ENCODE assay signal across 9 mouse cellular contexts in genomic region chr4:144765722-144766121, GRCm38 (mm10). TPM values are rescaled to one million over a fixed set of nuclear protein-coding genes. Genes with fewer than 3 reads are reported as not detected.
DNase-seq lines count a peak whose midpoint lies in the region; ATAC-seq and TF ChIP-seq lines count a peak whose summit lies in the region.
"Had no signal": no experiment of that assay in that cellular context is flagged by ENCODE, and none has a peak within 500 bp of the region (broad histone marks: within the 10 kb centered on the region; RNA-seq: fewer than 3 reads in every experiment).

No protein-coding gene starts in this region.

- H3K9me3 ChIP-seq in kidney, embryonic 14.5 days (ENCODE audit: control insufficient read depth, low read length): no peaks in the 10 kb centered on the region
- no peaks in the 10 kb centered on the region for H3K9me3 ChIP-seq in hindbrain, postnatal 0 days (ENCODE audit: low read length)
- 0 out of 2 replicates have a peak, but pooled peaks cover 3% of the 10 kb centered on the region for H3K9me3 ChIP-seq in midbrain, embryonic 15.5 days
- H3K9me3 ChIP-seq: limb, embryonic 15.5 days had no signal

- WGBS in kidney, embryonic 14.5 days: 27% methylated on average over 2 of the region's 2 CpGs
- 34% methylated on average over 2 of the region's 2 CpGs for WGBS in hindbrain, postnatal 0 days
- WGBS in midbrain, embryonic 15.5 days: 47% methylated on average over 2 of the region's 2 CpGs

- intact Hi-C loops in left cerebral cortex, postnatal 4 days (cut with DNase I): loop anchor here (5.0 to 10.0 kb wide), 2 partner anchors 107 to 519 kb away; no protein-coding TSS in a partner anchor

- H3K36me3 ChIP-seq in kidney, embryonic 14.5 days (ENCODE audit: control insufficient read depth, insufficient read depth, low read length): no peaks in the 10 kb centered on the region
- H3K36me3 ChIP-seq in hindbrain, postnatal 0 days (ENCODE audit: insufficient read depth, low read length): no peaks in the 10 kb centered on the region
- no peaks in the 10 kb centered on the region for H3K36me3 ChIP-seq in midbrain, embryonic 15.5 days (replicated peaks)
- H3K36me3 ChIP-seq: limb, embryonic 15.5 days had no signal

- H3K27me3 ChIP-seq in kidney, embryonic 14.5 days (ENCODE audit: control insufficient read depth, insufficient read depth, low read length): no peaks in the 10 kb centered on the region
- H3K27me3 ChIP-seq in hindbrain, postnatal 0 days (ENCODE audit: insufficient read depth, low read length): no peaks in the 10 kb centered on the region
- H3K27me3 ChIP-seq in midbrain, embryonic 15.5 days (replicated peaks): no peaks in the 10 kb centered on the region
- H3K27me3 ChIP-seq: limb, embryonic 15.5 days had no signal

- no peak overlapping the region for H3K4me3 ChIP-seq in kidney, embryonic 14.5 days (ENCODE audit: low read length)
- H3K4me3 ChIP-seq in hindbrain, postnatal 0 days (ENCODE audit: low read length): no peak overlapping the region
- H3K4me3 ChIP-seq in midbrain, embryonic 15.5 days: no peak overlapping the region
- H3K4me3 ChIP-seq: limb, embryonic 15.5 days had no signal

- peak; percentile 12 to 46 for DNase-seq in kidney, adult 8-10 months
- peak; percentile 55 for DNase-seq in R1 (ENCODE audit: low read depth, low spot score)
- peak; percentile 68 to 75 for DNase-seq in cerebellum, postnatal 14 days
- DNase-seq in hindbrain, postnatal 0 days (ENCODE audit: low spot score): peak; percentile 77
- peak; percentile 62 for DNase-seq in left cerebral cortex, postnatal 4 days
- peak; percentile 3 for DNase-seq in skeletal muscle tissue, adult 2 months (ENCODE audit: low read depth, low spot score)

- H3K27ac ChIP-seq in kidney, embryonic 14.5 days (ENCODE audit: low read depth, low read length): no peak overlapping the region
- no peak overlapping the region for H3K27ac ChIP-seq in hindbrain, postnatal 0 days
- H3K27ac ChIP-seq in midbrain, embryonic 15.5 days: no peak overlapping the region
- H3K27ac ChIP-seq: limb, embryonic 15.5 days had no signal

- no peaks in the 10 kb centered on the region for H3K4me1 ChIP-seq in kidney, embryonic 14.5 days (ENCODE audit: control insufficient read depth, insufficient read depth, low read length)
- H3K4me1 ChIP-seq in hindbrain, postnatal 0 days (ENCODE audit: insufficient read depth, low read length): no peaks in the 10 kb centered on the region
- H3K4me1 ChIP-seq in midbrain, embryonic 15.5 days: no peaks in the 10 kb centered on the region
- H3K4me1 ChIP-seq: limb, embryonic 15.5 days had no signal

- no peak overlapping the region for H3K4me2 ChIP-seq in kidney, embryonic 14.5 days (replicated peaks; ENCODE audit: low read depth, low read length)
- H3K4me2 ChIP-seq in hindbrain, postnatal 0 days (ENCODE audit: low read depth, low read length): no peak overlapping the region
- no peak overlapping the region for H3K4me2 ChIP-seq in midbrain, embryonic 15.5 days
- H3K4me2 ChIP-seq: limb, embryonic 15.5 days had no signal

- ATAC-seq in kidney, embryonic 14.5 days (ENCODE audit: low FRiP score, low TSS enrichment): no peak
- ATAC-seq in hindbrain, postnatal 0 days: 0 out of 2 replicates have a peak, but pooled peaks have one; percentile 59
- ATAC-seq in midbrain, embryonic 15.5 days (replicated peaks): no peak

- peak; percentile 72 for TF ChIP-seq CTCF in hindbrain, postnatal 0 days (IDR thresholded peaks at IDR 0.05; ENCODE audit: low read depth)

- H3K9ac ChIP-seq in kidney, embryonic 14.5 days (ENCODE audit: low read depth, low read length): no peak overlapping the region
- no peak overlapping the region for H3K9ac ChIP-seq in hindbrain, postnatal 0 days (replicated peaks; ENCODE audit: low read length)
- H3K9ac ChIP-seq in midbrain, embryonic 15.5 days: no peak overlapping the region
- H3K9ac ChIP-seq: limb, embryonic 15.5 days had no signal

RNA-seq across cellular contexts. Expression of gene Gm438, which starts 20.7 kb away (rescaled TPM):
- polyA plus RNA-seq in kidney, embryonic 14.5 days (2014; fragmentation: Nextera tagmentation; extraction: Ambion mirVana): not detected in 2 replicates
- not detected in 2 replicates for total RNA-seq in hindbrain, postnatal 0 days (2014; rRNA removed)
- polyA plus RNA-seq in hindbrain, postnatal 0 days (2015; fragmentation: Nextera tagmentation; extraction: Ambion mirVana): not detected in 2 replicates
- not detected for total RNA-seq in left cerebral cortex, postnatal 4 days (2021)
- not detected in 2 replicates for polyA plus RNA-seq in midbrain, embryonic 15.5 days (2015; fragmentation: Nextera tagmentation; extraction: Ambion mirVana)

RNA-seq across cellular contexts. Expression of gene Gm13178, which starts 44.5 kb away (rescaled TPM):
- polyA plus RNA-seq in kidney, embryonic 14.5 days (2014; fragmentation: Nextera tagmentation; extraction: Ambion mirVana): not detected in 2 replicates
- not detected in 2 replicates for total RNA-seq in hindbrain, postnatal 0 days (2014; rRNA removed)
- not detected in 2 replicates for polyA plus RNA-seq in hindbrain, postnatal 0 days (2015; fragmentation: Nextera tagmentation; extraction: Ambion mirVana)
- total RNA-seq in left cerebral cortex, postnatal 4 days (2021): under 1 TPM in 1 of 2 experiments, not detected in 1; 0.64 TPM
- not detected in 2 replicates for polyA plus RNA-seq in midbrain, embryonic 15.5 days (2015; fragmentation: Nextera tagmentation; extraction: Ambion mirVana)

Comparison
In these comparisons a context has a peak if more than half of its experiments do, and no peak if none do; other contexts are left out.
1. DNase-seq: peak in every context shown above with its lines; median percentile 77 in hindbrain, postnatal 0 days; 72 in cerebellum, postnatal 14 days; 62 in left cerebral cortex, postnatal 4 days; 55 in R1; 29 in kidney, adult 8-10 months; 3 in skeletal muscle tissue, adult 2 months.